Mouse (Mus musculus): ENCODE results near the gene Cxadr. TPM values are rescaled to one million over a fixed set of nuclear protein-coding genes. Genes with fewer than 3 reads are reported as not detected.

Cxadr gene
- polyA plus RNA-seq, 1 experiment from 2014 or later: 105 TPM

- no peak overlapping the region for H3K9ac ChIP-seq (ENCODE audit: low read length)
- no peaks in the 10 kb centered on the region for H3K4me1 ChIP-seq (ENCODE audit: control insufficient read depth, insufficient read depth, low read length)
- no peak overlapping the region for H3K4me2 ChIP-seq (ENCODE audit: low read length)
- H3K9me3 ChIP-seq (replicated peaks; ENCODE audit: control insufficient read depth, low read length): no peaks in the 10 kb centered on the region
- DNase-seq (ENCODE audit: low spot score) (no peak), ATAC-seq (no peak)
- H3K36me3 ChIP-seq (ENCODE audit: control insufficient read depth, insufficient read depth, low read length): peaks cover 22% of the 10 kb centered on the region
- WGBS: 96% methylated on average over 5 of the region's 5 CpGs
- H3K4me3 ChIP-seq (ENCODE audit: low read depth, low read length): no peak overlapping the region
- H3K27me3 ChIP-seq (replicated peaks; ENCODE audit: control insufficient read depth, insufficient read depth, low read length): no peaks in the 10 kb centered on the region
- no peak overlapping the region for H3K27ac ChIP-seq (ENCODE audit: low read depth, low read length)
These were observed 71.5 kb downstream of the Cxadr start for GRCm38 (mm10) chr16:78372786-78373185.

GRCm38 (mm10) chr16:78373743-78374142, 72.5 kb downstream of the Cxadr start:
- Histone ChIP-seq H3K4me2 (ENCODE audit: low read length) (no peak overlapping the region), H3K27ac (ENCODE audit: low read depth, low read length) (no peak overlapping the region), H3K27me3 (replicated peaks; ENCODE audit: control insufficient read depth, insufficient read depth, low read length) (no peaks in the 10 kb centered on the region), H3K4me1 (ENCODE audit: control insufficient read depth, insufficient read depth, low read length) (no peaks in the 10 kb centered on the region), H3K9ac (ENCODE audit: low read length) (no peak overlapping the region), H3K36me3 (ENCODE audit: control insufficient read depth, insufficient read depth, low read length) (peaks cover 18% of the 10 kb centered on the region), H3K9me3 (replicated peaks; ENCODE audit: control insufficient read depth, low read length) (no peaks in the 10 kb centered on the region), H3K4me3 (ENCODE audit: low read depth, low read length) (no peak overlapping the region)
- ATAC-seq: no peak
- no peak for DNase-seq (ENCODE audit: low spot score)
- 80% methylated on average over 8 of the region's 8 CpGs for WGBS

GRCm38 (mm10) chr16:78375222-78375621, 73.9 kb downstream of the Cxadr start:
- WGBS: 53% methylated on average over 10 of the region's 10 CpGs
- Histone ChIP-seq H3K36me3 (ENCODE audit: control insufficient read depth, insufficient read depth, low read length) (peaks cover 10% of the 10 kb centered on the region; the same call in 1 of the 2 replicates), H3K4me2 (ENCODE audit: low read length) (peak overlapping the region; percentile 63), H3K27ac (ENCODE audit: low read depth, low read length) (no peak overlapping the region), H3K4me3 (ENCODE audit: low read depth, low read length) (peak overlapping the region; percentile 80), H3K27me3 (replicated peaks; ENCODE audit: control insufficient read depth, insufficient read depth, low read length) (no peaks in the 10 kb centered on the region), H3K9me3 (replicated peaks; ENCODE audit: control insufficient read depth, low read length) (no peaks in the 10 kb centered on the region), H3K4me1 (ENCODE audit: control insufficient read depth, insufficient read depth, low read length) (no peaks in the 10 kb centered on the region), H3K9ac (ENCODE audit: low read length) (no peak overlapping the region)
- DNase-seq (ENCODE audit: low spot score) (no peak), ATAC-seq (no peak)

GRCm38 (mm10) chr16:78375821-78376691, 74.8 kb downstream of the Cxadr start:
- Histone ChIP-seq H3K9ac (ENCODE audit: low read length) (peak overlapping the region; percentile 75), H3K4me2 (ENCODE audit: low read length) (peak overlapping the region; percentile 63), H3K4me3 (ENCODE audit: low read depth, low read length) (peak overlapping the region; percentile 80), H3K4me1 (ENCODE audit: control insufficient read depth, insufficient read depth, low read length) (no peaks in the 10 kb centered on the region), H3K27me3 (replicated peaks; ENCODE audit: control insufficient read depth, insufficient read depth, low read length) (no peaks in the 10 kb centered on the region), H3K36me3 (ENCODE audit: control insufficient read depth, insufficient read depth, low read length) (peaks cover 10% of the 10 kb centered on the region; the same call in 1 of the 2 replicates), H3K9me3 (replicated peaks; ENCODE audit: control insufficient read depth, low read length) (no peaks in the 10 kb centered on the region), H3K27ac (ENCODE audit: low read depth, low read length) (0 out of 2 replicates have a peak overlapping the region, but pooled peaks have one; percentile 2)
- peak; percentile 62 for DNase-seq (ENCODE audit: low spot score)
- WGBS: 1% methylated on average over 84 of the region's 100 CpGs
- ATAC-seq: peak; percentile 67

- Histone ChIP-seq H3K4me3 (ENCODE audit: low read depth, low read length) (peak within 1 kb of the TSS; percentile 80), H3K27me3 (replicated peaks; ENCODE audit: control insufficient read depth, insufficient read depth, low read length) (no peaks in the 10 kb centered on the region), H3K4me2 (ENCODE audit: low read length) (peak within 1 kb of the TSS; percentile 63), H3K27ac (ENCODE audit: low read depth, low read length) (peak within 1 kb of the TSS; percentile 58; the same call in 1 of the 2 replicates), H3K36me3 (ENCODE audit: control insufficient read depth, insufficient read depth, low read length) (peaks cover 8% of the 10 kb centered on the region; the same call in 1 of the 2 replicates), H3K9me3 (replicated peaks; ENCODE audit: control insufficient read depth, low read length) (no peaks in the 10 kb centered on the region), H3K9ac (ENCODE audit: low read length) (peak within 1 kb of the TSS; percentile 75), H3K4me1 (ENCODE audit: control insufficient read depth, insufficient read depth, low read length) (no peaks in the 10 kb centered on the region)
- DNase-seq (ENCODE audit: low spot score): peak; percentile 96
- peak; percentile 98 for ATAC-seq
- 4% methylated on average over 37 of the region's 57 CpGs for WGBS
These were observed 75.7 kb downstream of the Cxadr start, which contains the start of gene Btg3 for GRCm38 (mm10) chr16:78376745-78377570. Gene Btg3 (minus strand): TSS chr16:78377192.

- H3K27ac ChIP-seq (ENCODE audit: low read depth, low read length): no peak overlapping the region
- no peak overlapping the region for H3K4me3 ChIP-seq (ENCODE audit: low read depth, low read length)
- 94% methylated on average over 5 of the region's 5 CpGs for WGBS
- H3K4me2 ChIP-seq (ENCODE audit: low read length): no peak overlapping the region
- DNase-seq (ENCODE audit: low spot score) (no peak), ATAC-seq (no peak)
- no peaks in the 10 kb centered on the region for H3K36me3 ChIP-seq (ENCODE audit: control insufficient read depth, insufficient read depth, low read length)
- no peak overlapping the region for H3K9ac ChIP-seq (ENCODE audit: low read length)
- no peaks in the 10 kb centered on the region for H3K27me3 ChIP-seq (replicated peaks; ENCODE audit: control insufficient read depth, insufficient read depth, low read length)
- H3K4me1 ChIP-seq (ENCODE audit: control insufficient read depth, insufficient read depth, low read length): no peaks in the 10 kb centered on the region
- H3K9me3 ChIP-seq (replicated peaks; ENCODE audit: control insufficient read depth, low read length): no peaks in the 10 kb centered on the region
These were observed 77.2 kb downstream of the Cxadr start for GRCm38 (mm10) chr16:78378493-78378892.

- H3K27me3 ChIP-seq (replicated peaks; ENCODE audit: control insufficient read depth, insufficient read depth, low read length): no peaks in the 10 kb centered on the region
- no peak overlapping the region for H3K9ac ChIP-seq (ENCODE audit: low read length)
- no peak overlapping the region for H3K4me2 ChIP-seq (ENCODE audit: low read length)
- H3K4me1 ChIP-seq (ENCODE audit: control insufficient read depth, insufficient read depth, low read length): no peaks in the 10 kb centered on the region
- 50% methylated on average over 4 of the region's 4 CpGs for WGBS
- no peak overlapping the region for H3K27ac ChIP-seq (ENCODE audit: low read depth, low read length)
- no peaks in the 10 kb centered on the region for H3K9me3 ChIP-seq (replicated peaks; ENCODE audit: control insufficient read depth, low read length)
- H3K36me3 ChIP-seq (ENCODE audit: control insufficient read depth, insufficient read depth, low read length): no peaks in the 10 kb centered on the region
- H3K4me3 ChIP-seq (ENCODE audit: low read depth, low read length): no peak overlapping the region
- DNase-seq (ENCODE audit: low spot score): no peak
- ATAC-seq: no peak
These were observed 87.8 kb downstream of the Cxadr start for GRCm38 (mm10) chr16:78389122-78389521.

- ATAC-seq: no peak
- no peak overlapping the region for H3K9ac ChIP-seq (ENCODE audit: low read length)
- no peaks in the 10 kb centered on the region for H3K36me3 ChIP-seq (ENCODE audit: control insufficient read depth, insufficient read depth, low read length)
- no peak for DNase-seq (ENCODE audit: low spot score)
- no peaks in the 10 kb centered on the region for H3K9me3 ChIP-seq (replicated peaks; ENCODE audit: control insufficient read depth, low read length)
- H3K4me1 ChIP-seq (ENCODE audit: control insufficient read depth, insufficient read depth, low read length): no peaks in the 10 kb centered on the region
- 80% methylated on average over 3 of the region's 3 CpGs for WGBS
- no peak overlapping the region for H3K27ac ChIP-seq (ENCODE audit: low read depth, low read length)
- no peak overlapping the region for H3K4me3 ChIP-seq (ENCODE audit: low read depth, low read length)
- no peak overlapping the region for H3K4me2 ChIP-seq (ENCODE audit: low read length)
- no peaks in the 10 kb centered on the region for H3K27me3 ChIP-seq (replicated peaks; ENCODE audit: control insufficient read depth, insufficient read depth, low read length)
These were observed 88.7 kb downstream of the Cxadr start for GRCm38 (mm10) chr16:78389986-78390385.
